Mouse (Mus musculus) gastrocnemius, adult 2 months (tissue): Measurements from ENCODE around the gene Syt2. TPM values are rescaled to one million over a fixed set of nuclear protein-coding genes. Genes with fewer than 3 reads are reported as not detected.
A peak's percentile ranks its signal among the peaks of the same experiment; 100 is the strongest.

Source experiments
- DNase-seq: peaks from one replicate; pipeline ENCODE4 v3.0.0; 2022
- H3K27ac ChIP-seq: fragments of 200-600 bp; 2 replicates; pipeline ENCODE4 v1.8.1; 2022; ENCODE audit warnings: mild to moderate bottlenecking
- H3K4me3 ChIP-seq: fragments of 200-600 bp; 2 replicates; pipeline ENCODE4 v1.8.1; 2022; ENCODE audit warnings: mild to moderate bottlenecking, moderate library complexity
- CTCF ChIP-seq: fragments of 200-600 bp; IDR thresholded peaks from 2 replicates; pipeline ENCODE4 v1.8.1; 2022; ENCODE audit warnings: antibody characterized with exemption, mild to moderate bottlenecking, moderate library complexity
- intact Hi-C: fragments of 180-260 bp; cut with DNase I; formaldehyde crosslinking; loops from one replicate; pipeline ENCODE4 v1.15.1; 2025
- total RNA-seq, 2 experiments: library from RNA; stranded (reverse); gene quantifications; 2 replicates each; pipeline ENCODE4 v1.2.3; 2021

Syt2 gene
- total RNA-seq, 2 experiments from 2014 or later, result not detected

DNA sequence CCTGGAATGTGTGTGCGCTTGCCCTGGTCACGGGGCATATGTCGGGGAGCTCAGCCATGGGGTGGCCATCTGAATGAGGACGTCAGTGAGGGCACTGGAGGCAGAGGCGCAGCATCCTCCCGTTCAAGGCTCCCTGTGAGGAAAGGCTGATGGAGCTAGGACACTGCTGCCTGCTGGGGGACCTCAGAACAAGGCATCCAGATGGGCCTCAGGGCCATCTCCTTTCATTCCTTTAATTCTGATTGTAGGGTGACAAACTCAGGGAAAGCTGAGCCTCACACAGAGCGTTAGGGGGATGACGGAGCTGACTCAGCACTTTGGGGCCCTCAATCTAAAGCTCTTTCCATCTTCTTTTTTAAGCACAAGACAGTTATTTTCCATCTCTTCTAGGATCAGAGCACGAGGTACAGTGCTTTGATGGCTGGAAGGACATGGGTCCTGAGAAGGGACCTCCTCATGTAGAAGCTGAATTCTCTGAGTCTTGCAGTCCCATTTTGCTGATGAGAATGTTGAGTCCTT lies 66.4 kb downstream of the Syt2 start:
- TF ChIP-seq CTCF, result no peak
- Histone ChIP-seq H3K4me3 (no peak overlapping the region), H3K27ac (no peak overlapping the region)
- intact Hi-C loops, result no loop called here
- DNase-seq, result no peak

- H3K4me3 ChIP-seq, result no peak overlapping the region
- H3K27ac ChIP-seq, result no peak overlapping the region
- no peak for DNase-seq
- no peak for TF ChIP-seq CTCF
- intact Hi-C loops, result no loop called here
Measured at GRCm38 (mm10) chr1:134713421-134713969, 67.0 kb downstream of the Syt2 start.

DNA sequence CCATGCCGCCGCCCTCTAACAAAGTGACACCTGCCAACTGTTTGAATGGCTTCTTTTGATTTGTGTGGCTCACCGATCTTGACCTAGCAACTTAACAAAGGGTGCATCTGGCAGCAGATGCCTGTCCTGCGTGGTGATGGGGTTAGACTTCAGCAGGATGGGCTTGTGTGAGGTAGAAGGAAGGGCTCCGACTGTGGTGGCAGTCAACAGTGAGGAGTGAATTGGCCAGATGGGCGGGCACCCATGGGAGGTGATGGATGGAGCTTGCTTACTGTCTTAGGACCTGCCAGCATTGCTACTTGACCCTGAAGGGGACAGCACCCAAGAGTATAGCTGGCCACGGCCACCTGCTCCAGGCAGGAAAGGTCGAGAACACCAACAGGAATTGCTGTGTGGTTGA lies 67.7 kb downstream of the Syt2 start:
- Histone ChIP-seq H3K4me3 (no peak overlapping the region), H3K27ac (no peak overlapping the region)
- DNase-seq, result no peak
- intact Hi-C loops, result no loop called here
- TF ChIP-seq CTCF, result no peak

DNA sequence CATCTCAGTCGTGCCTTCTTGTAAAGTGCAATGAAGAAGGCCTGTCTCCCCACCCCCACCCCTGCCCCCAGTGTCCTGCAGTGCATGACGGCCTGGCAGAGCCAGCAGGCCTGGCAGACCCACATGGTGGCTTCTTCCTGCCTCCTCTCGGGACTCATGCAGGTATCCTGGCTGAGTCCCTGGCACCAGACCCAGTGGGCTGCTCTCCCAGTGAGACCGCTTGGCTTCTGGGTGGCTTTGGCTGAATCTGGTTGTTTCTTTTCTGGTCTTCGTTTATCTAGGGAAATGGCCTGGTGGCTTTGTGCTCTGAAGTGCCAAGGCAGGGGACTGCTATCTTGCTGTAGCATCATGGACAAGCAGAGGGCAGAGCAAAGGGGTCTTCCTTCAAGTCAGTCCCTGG lies 68.6 kb downstream of the Syt2 start:
- no peak for DNase-seq
- no peak for TF ChIP-seq CTCF
- intact Hi-C loops, result no loop called here
- Histone ChIP-seq H3K4me3 (no peak overlapping the region), H3K27ac (no peak overlapping the region)

DNA sequence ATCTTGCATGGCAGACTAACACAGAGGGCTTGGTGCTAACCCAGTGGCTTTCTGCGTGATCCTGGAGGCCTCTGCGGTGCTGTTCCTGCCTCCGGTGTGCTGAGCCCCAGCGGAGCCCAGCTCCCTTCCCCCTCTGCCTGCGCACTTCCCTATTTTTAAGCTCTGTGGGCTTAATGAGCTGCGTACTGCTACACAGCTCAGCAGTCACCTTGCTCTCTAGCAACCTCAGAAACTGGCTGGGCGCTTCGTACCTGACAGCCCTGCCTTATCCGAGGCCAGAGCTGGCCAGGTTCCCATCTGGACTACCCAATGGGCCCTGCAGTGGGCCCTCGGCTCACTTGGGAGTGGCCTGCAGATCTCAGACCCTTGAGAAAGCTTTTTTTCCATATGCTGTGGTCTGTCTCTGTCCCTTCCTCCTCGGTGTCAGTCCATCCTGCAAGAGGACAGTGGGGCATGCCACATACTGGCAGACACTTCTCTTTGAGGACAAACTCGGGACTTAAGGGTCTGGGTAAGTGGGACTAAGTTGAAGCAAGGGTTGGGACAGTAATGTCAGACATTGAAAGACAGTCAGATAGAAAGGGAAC lies 73.3 kb downstream of the Syt2 start:
- DNase-seq, result no peak
- no peak overlapping the region for H3K4me3 ChIP-seq
- intact Hi-C loops, result no loop called here
- TF ChIP-seq CTCF, result no peak
- H3K27ac ChIP-seq, result no peak overlapping the region

DNA sequence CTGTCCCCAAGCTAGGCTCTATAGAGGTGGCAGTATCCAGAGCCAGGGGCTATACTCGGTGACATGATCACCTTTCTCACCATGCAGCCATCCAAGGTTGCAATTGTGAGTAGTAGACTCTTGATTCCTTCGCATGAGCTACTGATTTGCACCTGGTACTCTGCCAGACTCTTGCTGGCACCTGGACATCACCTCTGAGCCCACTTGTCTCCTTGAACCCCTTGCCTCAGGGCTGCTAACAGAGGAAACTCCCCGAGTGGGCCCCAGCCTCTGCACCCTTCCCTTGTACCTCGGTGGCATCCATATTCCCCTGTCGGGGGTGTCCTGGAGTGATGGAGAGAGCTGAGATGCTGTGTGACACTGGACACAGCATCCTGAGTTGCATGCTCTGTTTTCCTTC lies 75.0 kb downstream of the Syt2 start:
- no peak overlapping the region for H3K4me3 ChIP-seq
- TF ChIP-seq CTCF, result no peak
- no peak for DNase-seq
- no peak overlapping the region for H3K27ac ChIP-seq
- intact Hi-C loops, result no loop called here

- DNase-seq, result no peak
- intact Hi-C loops, result no loop called here
- H3K4me3 ChIP-seq, result no peak overlapping the region
- H3K27ac ChIP-seq, result no peak overlapping the region
- TF ChIP-seq CTCF, result no peak
Measured at GRCm38 (mm10) chr1:134722891-134723290, 76.4 kb downstream of the Syt2 start.

- peak; percentile 86 for TF ChIP-seq CTCF
- no peak overlapping the region for H3K4me3 ChIP-seq
Measured at GRCm38 (mm10) chr1:134725276-134725675, 78.8 kb downstream of the Syt2 start.

DNA sequence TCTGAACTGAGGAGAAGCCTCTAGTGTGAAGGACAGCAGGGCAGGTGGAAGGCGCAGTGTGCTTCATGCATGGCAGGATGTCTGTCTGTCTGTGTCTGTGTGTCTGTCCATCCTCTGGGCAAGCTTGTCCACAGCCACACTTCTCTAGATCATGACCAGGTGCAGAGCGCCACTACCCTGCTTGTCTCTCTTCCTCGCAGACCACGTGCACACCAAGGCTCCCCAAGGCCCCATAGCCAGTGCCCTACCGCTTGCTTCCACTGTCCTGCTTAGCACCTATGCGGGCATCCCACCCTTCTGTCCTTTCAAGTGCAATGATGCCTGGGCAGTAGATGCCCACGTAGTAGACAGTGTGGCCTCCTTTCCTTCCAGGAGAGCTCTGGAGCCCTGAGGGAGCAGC lies 80.0 kb downstream of the Syt2 start:
- H3K27ac ChIP-seq, result no peak overlapping the region
- intact Hi-C loops, result loop anchor here (5.0 kb wide), 1 partner anchor 126 kb away; no protein-coding TSS in a partner anchor
- DNase-seq, result no peak
- H3K4me3 ChIP-seq, result no peak overlapping the region
- no peak for TF ChIP-seq CTCF

More at GRCm38 (mm10) chr1:134725276-134725675, 78.8 kb downstream of the Syt2 start:
- intact Hi-C loops, result loop anchor here (5.0 kb wide), 1 partner anchor 127 kb away; no protein-coding TSS in a partner anchor
- H3K27ac ChIP-seq, result no peak overlapping the region
- peak; percentile 85 for DNase-seq

DNA sequence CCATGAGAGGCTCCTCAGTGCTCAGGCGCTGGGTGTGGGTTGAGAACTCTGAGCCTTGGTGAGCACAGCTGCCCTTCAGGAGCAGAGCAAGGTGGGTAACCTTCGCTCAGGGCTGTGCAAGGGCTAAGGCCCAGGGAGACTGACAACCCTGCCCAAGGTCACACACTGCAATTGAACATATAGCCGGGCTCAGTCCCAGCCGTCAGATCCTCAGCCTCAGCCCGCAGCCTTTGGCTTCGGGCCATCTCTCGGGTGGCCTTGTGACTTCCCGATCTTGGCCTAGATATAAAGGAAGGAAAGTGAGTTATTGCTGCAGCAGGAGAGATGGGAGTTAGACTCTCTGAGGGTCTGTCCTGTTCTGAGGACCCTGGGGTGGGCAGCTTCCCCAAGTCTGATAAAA lies 80.8 kb downstream of the Syt2 start:
- DNase-seq, result no peak
- no peak for TF ChIP-seq CTCF
- intact Hi-C loops, result loop anchor here (5.0 kb wide), 1 partner anchor 125 kb away; no protein-coding TSS in a partner anchor
- Histone ChIP-seq H3K27ac (no peak overlapping the region), H3K4me3 (no peak overlapping the region)

DNA sequence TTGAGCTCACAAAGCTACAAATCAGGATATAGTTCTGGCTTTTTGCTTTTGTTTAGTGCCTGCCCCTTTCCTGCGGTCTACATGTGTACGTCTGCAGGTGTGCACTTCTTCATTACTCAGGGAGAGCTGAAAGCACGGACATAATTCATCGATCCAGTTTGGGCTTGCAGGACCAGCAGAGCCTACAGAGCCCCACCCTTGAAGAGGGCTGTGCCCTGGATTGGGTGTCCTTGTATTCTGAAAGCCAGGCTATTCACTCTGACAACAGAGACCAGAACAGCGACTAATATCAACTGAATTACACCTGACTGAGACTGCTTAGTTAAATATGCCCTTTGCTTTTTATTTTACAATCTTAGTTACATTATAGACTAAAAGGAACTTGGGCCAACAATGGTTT lies 87.2 kb downstream of the Syt2 start:
- no peak for TF ChIP-seq CTCF
- intact Hi-C loops, result no loop called here
- no peak for DNase-seq
- Histone ChIP-seq H3K27ac (no peak overlapping the region), H3K4me3 (no peak overlapping the region)

GRCm38 (mm10) chr1:134737463-134737862 lies 91.0 kb downstream of the Syt2 start:
- DNase-seq, result no peak
- no peak for TF ChIP-seq CTCF
- no peak overlapping the region for H3K4me3 ChIP-seq
- intact Hi-C loops, result no loop called here
- H3K27ac ChIP-seq, result no peak overlapping the region

DNA sequence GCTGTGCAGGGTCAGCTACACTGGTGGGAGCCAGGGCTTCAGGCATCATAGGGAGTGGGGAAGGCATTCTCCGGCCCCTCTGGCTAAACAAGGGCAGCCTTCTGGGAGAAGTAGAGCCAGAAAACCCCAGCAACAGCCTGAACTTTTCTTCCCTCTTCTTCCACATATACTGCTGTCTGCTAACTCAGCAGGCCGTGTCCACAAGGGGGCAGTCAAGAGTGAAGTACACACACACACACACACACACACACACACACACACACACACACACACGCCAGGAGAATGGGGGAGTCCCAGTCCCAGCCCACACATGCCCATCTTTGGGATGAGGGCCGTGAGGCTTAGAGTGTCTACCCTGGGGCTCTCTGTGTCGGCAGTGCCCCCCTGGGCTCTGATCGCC lies 95.0 kb downstream of the Syt2 start:
- Histone ChIP-seq H3K27ac (no peak overlapping the region), H3K4me3 (no peak overlapping the region)
- DNase-seq, result no peak
- TF ChIP-seq CTCF, result 0 out of 2 replicates have a peak, but pooled peaks have one; percentile 8
- intact Hi-C loops, result no loop called here
